Mouse (Mus musculus) heart, postnatal 10 days (tissue): ENCODE data around the gene Oas1e. TPM values are rescaled to one million over a fixed set of nuclear protein-coding genes. Genes with fewer than 3 reads are reported as not detected.

ENCODE experiments used
- DNase-seq, 2 experiments: peaks; one replicate each; pipeline ENCODE4 v3.0.0; 2021
- intact Hi-C: fragments of 180-260 bp; cut with DNase I; formaldehyde crosslinking; loops from one replicate; pipeline ENCODE4 v1.15.1; 2025
- total RNA-seq, 2 experiments: library from RNA; stranded (reverse); gene quantifications; 2 replicates each; pipeline ENCODE4 v1.2.3; 2021

Oas1e gene
- total RNA-seq, 2 experiments from 2014 or later: not detected

- DNase-seq: no peak
- intact Hi-C loops: no loop called here
Observed at GRCm38 (mm10) chr5:120778941-120779340, 16.4 kb downstream of the Oas1e start.

GRCm38 (mm10) chr5:120777478-120777877 is 17.9 kb downstream of the Oas1e start, which contains the start of gene Oas3:
Gene Oas3, minus strand, starts transcription at chr5:120777661.
- no peak for DNase-seq
- intact Hi-C loops: no loop called here

GRCm38 (mm10) chr5:120776801-120777200 is 18.5 kb downstream of the Oas1e start:
- intact Hi-C loops: no loop called here
- no peak for DNase-seq

- peak; percentile 7 to 14 for DNase-seq
- intact Hi-C loops: no loop called here
Observed at GRCm38 (mm10) chr5:120775287-120775985, 19.9 kb downstream of the Oas1e start.

GRCm38 (mm10) chr5:120769396-120769795 is 25.9 kb downstream of the Oas1e start:
- no peak for DNase-seq
- intact Hi-C loops: no loop called here

- intact Hi-C loops: no loop called here
- no peak for DNase-seq
Observed at GRCm38 (mm10) chr5:120765010-120765409, 30.3 kb downstream of the Oas1e start.

GRCm38 (mm10) chr5:120761901-120762300 is 33.4 kb downstream of the Oas1e start:
- DNase-seq: peak; percentile 33 to 41
- intact Hi-C loops: no loop called here

GRCm38 (mm10) chr5:120754215-120754614 is 41.1 kb downstream of the Oas1e start:
- intact Hi-C loops: no loop called here
- no peak for DNase-seq

- intact Hi-C loops: no loop called here
- DNase-seq: no peak
Observed at GRCm38 (mm10) chr5:120752786-120753185, 42.5 kb downstream of the Oas1e start.

- intact Hi-C loops: no loop called here
Observed at GRCm38 (mm10) chr5:120751206-120751605, 44.1 kb downstream of the Oas1e start.

GRCm38 (mm10) chr5:120749688-120750087 is 45.6 kb downstream of the Oas1e start, which contains the start of gene Oas2:
Gene Oas2, minus strand, starts transcription at chr5:120749853.
- intact Hi-C loops: no loop called here
- DNase-seq: no peak

More at GRCm38 (mm10) chr5:120751206-120751605, 44.1 kb downstream of the Oas1e start:
- no peak for DNase-seq

- DNase-seq: peak; percentile 57 to 77
- intact Hi-C loops: loop anchor here (1.0 kb wide), 2 partner anchors 67 to 126 kb away; no protein-coding TSS in a partner anchor
Observed at GRCm38 (mm10) chr5:120746451-120746850, 48.9 kb downstream of the Oas1e start.

GRCm38 (mm10) chr5:120742125-120742524 is 53.2 kb downstream of the Oas1e start:
- DNase-seq: peak; percentile 19 to 51
- intact Hi-C loops: no loop called here

Other genes starting within 250 kb of the Oas1e start
- 10 to 100 TPM; 33.0 to 38.7 TPM for gene Tpcn1, start 206.9 kb downstream of the Oas1e start, total RNA-seq
- under 1 TPM in 1 of 2 experiments, not detected in 1; 0.17 TPM for gene Iqcd, start 206.5 kb downstream of the Oas1e start, total RNA-seq
- 10 to 100 TPM; 12.7 to 13.1 TPM for gene Rita1, start 182.9 kb downstream of the Oas1e start, total RNA-seq
- gene Ddx54, start 182.8 kb downstream of the Oas1e start, total RNA-seq: 10 to 100 TPM; 27.1 to 28.3 TPM
- not detected for gene Cfap73, start 161.3 kb downstream of the Oas1e start, total RNA-seq
- under 1 TPM; 0.15 to 0.31 TPM for gene Rasal1, start 146.7 kb downstream of the Oas1e start, total RNA-seq
- gene Dtx1, start 83.6 kb downstream of the Oas1e start, total RNA-seq: 1 to 10 TPM in 1 of 2 experiments, under 1 TPM in 1; 0.99 to 1.5 TPM
- under 1 TPM; 0.07 to 0.10 TPM for gene Oas2, start 45.7 kb downstream of the Oas1e start, total RNA-seq
- gene Oas3, start 17.9 kb downstream of the Oas1e start, total RNA-seq: under 1 TPM in 1 of 2 experiments, not detected in 1; 0.12 TPM
- under 1 TPM; 0.69 TPM for gene Oas1c, start 17.0 kb upstream of the Oas1e start, total RNA-seq
- gene Oas1f, start 51.8 kb upstream of the Oas1e start, total RNA-seq: not detected
- not detected for gene Oas1h, start 65.9 kb upstream of the Oas1e start, total RNA-seq
- not detected for gene Oas1g, start 92.1 kb upstream of the Oas1e start, total RNA-seq
- gene Oas1a, start 112.0 kb upstream of the Oas1e start, total RNA-seq: under 1 TPM; 0.17 TPM
- gene Oas1d, start 119.0 kb upstream of the Oas1e start, total RNA-seq: not detected
- gene Rph3a, start 214.6 kb upstream of the Oas1e start, total RNA-seq: not detected